Mouse (Mus musculus) kidney, embryonic 15.5 days (tissue): ENCODE results near the gene Reps2. TPM values are rescaled to one million over a fixed set of nuclear protein-coding genes. Genes with fewer than 3 reads are reported as not detected.

Experiments used
- ATAC-seq: fragments of 200-750 bp; cut with Nextera tagmentation; replicated peaks from 2 replicates; pipeline ENCODE4 v1.8.0; 2017; ENCODE audit warnings: moderate TSS enrichment; ENCODE audit not compliant: low FRiP score
- H3K27ac ChIP-seq: fragments of 300-500 bp; sonication (generic); 2 replicates; pipeline ENCODE4 v1.5.1; 2015; ENCODE audit warnings: mild to moderate bottlenecking, inconsistent platforms
- H3K27me3 ChIP-seq: fragments of 300-500 bp; sonication (generic); 2 replicates; pipeline ENCODE4 v1.6.1; 2015; ENCODE audit warnings: inconsistent platforms
- H3K36me3 ChIP-seq: fragments of 300-500 bp; sonication (generic); 2 replicates; pipeline ENCODE4 v1.6.1; 2015; ENCODE audit warnings: inconsistent platforms
- H3K4me1 ChIP-seq: fragments of 300-500 bp; sonication (generic); 2 replicates; pipeline ENCODE4 v1.6.1; 2015; ENCODE audit warnings: inconsistent platforms
- H3K4me2 ChIP-seq: fragments of 300-500 bp; sonication (generic); 2 replicates; pipeline ENCODE4 v1.6.1; 2015; ENCODE audit warnings: moderate library complexity, mild to moderate bottlenecking, inconsistent platforms
- H3K4me3 ChIP-seq: fragments of 300-500 bp; sonication (generic); replicated peaks from 2 replicates; pipeline ENCODE4 v1.5.1; 2015; ENCODE audit warnings: mild to moderate bottlenecking, inconsistent platforms
- H3K9ac ChIP-seq: fragments of 300-500 bp; sonication (generic); 2 replicates; pipeline ENCODE4 v1.6.1; 2015; ENCODE audit warnings: mild to moderate bottlenecking, inconsistent platforms
- H3K9me3 ChIP-seq: fragments of 300-500 bp; sonication (generic); replicated peaks from 2 replicates; pipeline ENCODE4 v1.6.1; 2016; ENCODE audit warnings: inconsistent platforms
- WGBS: fragments of 180-500 bp; shearing (Covaris S2); methylation state at CpG from one replicate; pipeline ENCODE4 v1.1.7; 2015; ENCODE audit warnings: mixed read lengths; 5-methylcytosine and 5-hydroxymethylcytosine counted together
- polyA plus RNA-seq: library from polyadenylated mRNA; unstranded; fragments of >200 nt; fragmentation: Nextera tagmentation; extraction: Ambion mirVana; gene quantifications from 2 replicates; pipeline ENCODE4 v1.2.1, GENCODE M21; 2015

Reps2 gene
- polyA plus RNA-seq, 1 experiment from 2014 or later: 2.0 TPM

- WGBS: 76% methylated on average over 1 of the region's 1 CpGs
- Histone ChIP-seq H3K27ac (no peak overlapping the region), H3K4me2 (no peak overlapping the region), H3K27me3 (peaks cover 20% of the 10 kb centered on the region), H3K4me3 (no peak overlapping the region), H3K9me3 (no peaks in the 10 kb centered on the region), H3K36me3 (no peaks in the 10 kb centered on the region), H3K4me1 (no peaks in the 10 kb centered on the region), H3K9ac (no peak overlapping the region)
- no peak for ATAC-seq
Measured at GRCm38 (mm10) chrX:162456445-162456844, 187.0 kb downstream of the Reps2 start.

GRCm38 (mm10) chrX:162455364-162455763 lies 188.1 kb downstream of the Reps2 start:
- no peaks in the 10 kb centered on the region for H3K4me1 ChIP-seq
- H3K36me3 ChIP-seq: no peaks in the 10 kb centered on the region
- H3K4me3 ChIP-seq: no peak overlapping the region
- no peak overlapping the region for H3K4me2 ChIP-seq
- no peak overlapping the region for H3K27ac ChIP-seq
- 90% methylated on average over 1 of the region's 1 CpGs for WGBS
- no peak for ATAC-seq
- H3K27me3 ChIP-seq: peaks cover 14% of the 10 kb centered on the region
- no peaks in the 10 kb centered on the region for H3K9me3 ChIP-seq
- no peak overlapping the region for H3K9ac ChIP-seq

GRCm38 (mm10) chrX:162453821-162454402 lies 189.5 kb downstream of the Reps2 start:
- no peak for ATAC-seq
- Histone ChIP-seq H3K4me2 (no peak overlapping the region), H3K36me3 (no peaks in the 10 kb centered on the region), H3K4me3 (no peak overlapping the region), H3K4me1 (no peaks in the 10 kb centered on the region), H3K27ac (no peak overlapping the region), H3K9ac (no peak overlapping the region), H3K9me3 (no peaks in the 10 kb centered on the region), H3K27me3 (peaks cover 22% of the 10 kb centered on the region)
- WGBS: 70% methylated on average over 7 of the region's 7 CpGs

- ATAC-seq: no peak
- Histone ChIP-seq H3K4me1 (no peaks in the 10 kb centered on the region), H3K27ac (no peak overlapping the region)
Measured at GRCm38 (mm10) chrX:162452642-162453041, 190.8 kb downstream of the Reps2 start.

GRCm38 (mm10) chrX:162447974-162448373 lies 195.5 kb downstream of the Reps2 start:
- Histone ChIP-seq H3K27me3 (peaks cover 28% of the 10 kb centered on the region), H3K9ac (no peak overlapping the region), H3K4me1 (no peaks in the 10 kb centered on the region), H3K9me3 (no peaks in the 10 kb centered on the region), H3K4me3 (no peak overlapping the region), H3K27ac (no peak overlapping the region), H3K4me2 (no peak overlapping the region), H3K36me3 (no peaks in the 10 kb centered on the region)
- 64% methylated on average over 6 of the region's 6 CpGs for WGBS
- ATAC-seq: no peak

More at GRCm38 (mm10) chrX:162452642-162453041, 190.8 kb downstream of the Reps2 start:
- no peak overlapping the region for H3K4me3 ChIP-seq
- H3K36me3 ChIP-seq: no peaks in the 10 kb centered on the region
- no peaks in the 10 kb centered on the region for H3K9me3 ChIP-seq
- peaks cover 18% of the 10 kb centered on the region for H3K27me3 ChIP-seq
- no peak overlapping the region for H3K9ac ChIP-seq
- no peak overlapping the region for H3K4me2 ChIP-seq

- 94% methylated on average over 2 of the region's 2 CpGs for WGBS
- ATAC-seq: no peak
- no peak overlapping the region for H3K4me2 ChIP-seq
- peaks cover 28% of the 10 kb centered on the region for H3K27me3 ChIP-seq
- no peaks in the 10 kb centered on the region for H3K36me3 ChIP-seq
- H3K9ac ChIP-seq: no peak overlapping the region
- H3K27ac ChIP-seq: no peak overlapping the region
- no peak overlapping the region for H3K4me3 ChIP-seq
- no peaks in the 10 kb centered on the region for H3K4me1 ChIP-seq
- H3K9me3 ChIP-seq: no peaks in the 10 kb centered on the region
Measured at GRCm38 (mm10) chrX:162446678-162447318, 196.7 kb downstream of the Reps2 start.

- no peaks in the 10 kb centered on the region for H3K36me3 ChIP-seq
- no peaks in the 10 kb centered on the region for H3K9me3 ChIP-seq
- H3K27me3 ChIP-seq: peaks cover 33% of the 10 kb centered on the region
- no peak overlapping the region for H3K4me3 ChIP-seq
- ATAC-seq: no peak
- no peak overlapping the region for H3K9ac ChIP-seq
- no peak overlapping the region for H3K4me2 ChIP-seq
- no peak overlapping the region for H3K27ac ChIP-seq
- H3K4me1 ChIP-seq: no peaks in the 10 kb centered on the region
- WGBS: 71% methylated on average over 1 of the region's 1 CpGs
Measured at GRCm38 (mm10) chrX:162443387-162443786, 200.1 kb downstream of the Reps2 start.

- no peaks in the 10 kb centered on the region for H3K4me1 ChIP-seq
Measured at GRCm38 (mm10) chrX:162442970-162443369, 200.5 kb downstream of the Reps2 start.

GRCm38 (mm10) chrX:162432776-162433543 lies 210.5 kb downstream of the Reps2 start:
- Histone ChIP-seq H3K4me2 (no peak overlapping the region), H3K27ac (no peak overlapping the region), H3K9ac (no peak overlapping the region), H3K4me1 (no peaks in the 10 kb centered on the region), H3K27me3 (peaks cover 29% of the 10 kb centered on the region), H3K9me3 (no peaks in the 10 kb centered on the region), H3K4me3 (no peak overlapping the region), H3K36me3 (no peaks in the 10 kb centered on the region)
- no peak for ATAC-seq
- 75% methylated on average over 5 of the region's 5 CpGs for WGBS

More at GRCm38 (mm10) chrX:162442970-162443369, 200.5 kb downstream of the Reps2 start:
- ATAC-seq: no peak
- no peak overlapping the region for H3K4me3 ChIP-seq
- no peak overlapping the region for H3K4me2 ChIP-seq
- no peaks in the 10 kb centered on the region for H3K36me3 ChIP-seq
- 48% methylated on average over 1 of the region's 1 CpGs for WGBS
- H3K9ac ChIP-seq: no peak overlapping the region
- no peaks in the 10 kb centered on the region for H3K9me3 ChIP-seq
- peaks cover 34% of the 10 kb centered on the region for H3K27me3 ChIP-seq
- H3K27ac ChIP-seq: no peak overlapping the region

- no peak for ATAC-seq
- Histone ChIP-seq H3K9me3 (no peaks in the 10 kb centered on the region), H3K27ac (no peak overlapping the region), H3K4me1 (no peaks in the 10 kb centered on the region), H3K4me3 (no peak overlapping the region), H3K27me3 (peaks cover 6% of the 10 kb centered on the region), H3K9ac (no peak overlapping the region), H3K36me3 (no peaks in the 10 kb centered on the region), H3K4me2 (no peak overlapping the region)
- WGBS: 57% methylated on average over 2 of the region's 3 CpGs
Measured at GRCm38 (mm10) chrX:162427698-162428097, 215.8 kb downstream of the Reps2 start.

- Histone ChIP-seq H3K4me2 (no peak overlapping the region), H3K27me3 (peaks cover 38% of the 10 kb centered on the region), H3K4me1 (no peaks in the 10 kb centered on the region), H3K27ac (no peak overlapping the region), H3K9me3 (no peaks in the 10 kb centered on the region), H3K9ac (no peak overlapping the region), H3K4me3 (no peak overlapping the region), H3K36me3 (no peaks in the 10 kb centered on the region)
- 63% methylated on average over 3 of the region's 3 CpGs for WGBS
- ATAC-seq: no peak
Measured at GRCm38 (mm10) chrX:162419431-162419830, 224.0 kb downstream of the Reps2 start.

GRCm38 (mm10) chrX:162413124-162413523 lies 230.3 kb downstream of the Reps2 start:
- Histone ChIP-seq H3K9me3 (no peaks in the 10 kb centered on the region), H3K4me3 (no peak overlapping the region), H3K4me1 (no peaks in the 10 kb centered on the region), H3K4me2 (no peak overlapping the region), H3K27ac (no peak overlapping the region), H3K9ac (no peak overlapping the region), H3K27me3 (peaks cover 53% of the 10 kb centered on the region), H3K36me3 (no peaks in the 10 kb centered on the region)
- ATAC-seq: no peak
- 88% methylated on average over 2 of the region's 2 CpGs for WGBS
